Mouse (Mus musculus): ENCODE measurements around the gene BC049352. TPM values are rescaled to one million over a fixed set of nuclear protein-coding genes. Genes with fewer than 3 reads are reported as not detected.
A peak's percentile ranks its signal among the peaks of the same experiment; 100 is the strongest.

Gene BC049352
- polyA plus RNA-seq (2015; fragmentation: Nextera tagmentation; extraction: Ambion mirVana), result 0.57 and 0.82 TPM in 2 replicates

DNA sequence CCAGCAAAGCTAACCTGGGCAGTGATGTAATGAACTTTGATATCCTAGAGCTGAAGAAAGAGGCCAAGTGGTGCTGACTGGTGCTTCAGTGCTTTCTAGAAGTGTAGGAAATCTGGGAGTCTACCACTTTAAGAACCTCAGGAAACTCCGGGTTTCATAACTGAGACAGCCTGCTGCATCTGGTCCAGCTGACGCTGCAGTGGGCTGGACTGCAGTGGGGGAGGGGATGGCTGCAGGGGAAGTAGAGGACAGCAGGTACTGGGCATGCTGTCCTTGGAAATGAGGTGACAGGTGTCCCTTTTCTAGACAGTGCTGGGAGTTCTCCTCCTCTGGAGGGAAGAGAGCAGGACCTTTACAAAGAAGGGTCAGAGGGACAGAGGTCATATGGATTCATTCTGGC lies at the start of gene BC049352:
Gene BC049352 (plus strand): TSS at position 238 of the 400 bp plus-strand sequence.
- DNase-seq (ENCODE audit: low spot score), result no peak

DNA sequence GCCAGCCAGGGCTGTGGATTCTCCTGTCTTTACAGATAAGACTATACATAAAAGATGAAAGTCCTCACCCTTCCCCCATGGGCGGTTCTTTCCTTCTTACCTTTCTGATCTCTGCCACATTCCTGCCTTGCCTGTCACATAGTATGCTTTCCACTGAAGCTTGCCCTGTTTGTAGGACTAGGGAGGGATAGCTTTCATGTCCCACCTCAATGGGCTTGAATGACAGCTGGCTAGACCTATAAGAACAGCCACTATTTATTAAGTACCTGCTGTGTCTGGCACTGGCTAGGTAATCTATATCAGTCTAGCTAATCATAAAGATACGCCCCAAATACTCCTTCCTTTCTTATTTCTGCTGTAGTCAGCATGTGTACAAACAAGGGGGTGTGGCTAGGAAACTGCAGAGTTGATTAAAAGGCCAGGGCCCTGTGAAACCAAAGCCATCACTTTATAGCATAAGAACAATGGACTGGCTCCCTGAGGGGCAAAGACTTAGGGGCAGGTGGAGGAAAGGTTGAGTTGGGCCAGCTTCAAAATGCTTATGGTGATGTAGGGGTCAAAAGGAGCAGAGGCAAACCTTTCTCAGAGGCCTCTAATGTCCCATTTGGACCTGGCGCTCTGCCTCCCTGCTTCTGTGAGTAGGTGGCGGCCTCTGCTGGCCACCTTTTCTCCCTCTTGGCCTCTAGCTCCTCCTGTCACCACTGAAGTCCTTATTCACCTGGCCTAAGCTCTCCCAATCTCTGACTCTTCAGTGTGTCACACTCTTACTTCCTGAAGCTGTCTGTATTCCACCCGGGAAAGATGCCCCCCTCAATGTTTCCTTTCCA lies 48.1 kb upstream of the BC049352 start:
- peak; percentile 76 for DNase-seq (ENCODE audit: low spot score)

- no peak for DNase-seq (ENCODE audit: low spot score)
These were observed 45.2 kb upstream of the BC049352 start for GRCm38 (mm10) chr9:45136442-45137169.

DNA sequence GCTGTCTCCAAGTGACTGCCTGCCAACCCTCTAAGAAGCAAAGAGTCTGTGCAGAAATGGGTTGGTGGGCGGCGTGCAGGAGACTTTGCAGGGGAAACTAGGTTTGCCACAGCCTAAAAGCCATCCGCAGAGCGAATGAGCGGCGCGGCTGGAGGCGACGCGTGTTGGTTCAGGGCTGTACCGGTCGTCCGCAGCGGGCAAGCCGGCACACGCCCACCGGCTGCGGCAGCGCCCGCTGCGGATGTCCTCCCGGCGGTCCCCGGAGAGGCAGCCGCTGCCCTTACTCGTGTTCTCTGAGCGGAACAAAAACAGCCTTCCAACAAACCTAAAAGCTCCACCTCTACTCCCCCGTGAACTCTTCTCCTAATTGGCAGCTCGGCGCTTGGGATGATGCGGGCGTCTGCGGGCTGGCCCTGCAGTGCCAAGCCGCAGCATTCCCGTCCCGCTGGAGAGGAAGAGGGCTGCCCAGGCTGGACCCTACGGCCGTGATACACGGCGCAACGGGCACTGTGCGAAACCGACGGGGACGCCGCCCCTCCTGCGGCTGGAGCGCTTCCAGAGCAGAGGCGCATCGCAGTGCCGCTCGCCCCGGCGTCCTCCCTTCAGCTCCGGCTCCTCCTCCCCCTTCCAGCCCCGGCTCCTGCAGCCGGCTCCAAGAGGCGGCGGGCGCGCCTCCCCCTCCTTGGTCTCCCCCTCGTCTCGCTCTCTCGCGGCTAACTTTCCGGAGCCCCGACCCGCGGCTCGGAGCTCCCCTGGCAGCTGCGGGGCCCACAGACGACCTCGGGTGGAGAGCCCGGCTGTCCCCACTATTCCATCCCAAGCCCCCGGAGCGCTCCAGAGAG lies 43.4 kb upstream of the BC049352 start, which contains the start of gene Scn4b:
Gene Scn4b (plus strand): TSS at position 205 of the 842 bp plus-strand sequence.
- peak; percentile 48 for DNase-seq (ENCODE audit: low spot score)

DNA sequence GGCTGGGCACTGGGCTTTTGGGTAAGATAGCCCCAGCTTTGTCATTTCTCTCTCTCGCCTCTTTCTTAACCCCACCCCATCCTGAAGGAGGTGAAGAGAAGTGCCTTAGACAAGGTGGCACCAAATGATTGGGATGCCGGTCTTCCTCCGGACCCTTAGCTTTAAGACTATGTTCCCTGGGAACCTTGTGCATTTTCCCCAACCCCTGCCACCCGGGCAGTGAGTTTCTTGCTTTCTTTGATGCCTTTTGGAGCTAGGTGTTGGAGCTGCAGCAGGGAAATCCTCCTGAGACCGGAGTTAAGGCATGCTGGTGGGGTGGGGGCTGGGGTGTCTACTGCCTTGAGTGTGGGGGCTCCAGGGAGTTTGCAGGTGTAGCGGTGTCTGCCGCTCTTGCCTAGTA lies 42.7 kb upstream of the BC049352 start:
- DNase-seq (ENCODE audit: low spot score), result no peak

DNA sequence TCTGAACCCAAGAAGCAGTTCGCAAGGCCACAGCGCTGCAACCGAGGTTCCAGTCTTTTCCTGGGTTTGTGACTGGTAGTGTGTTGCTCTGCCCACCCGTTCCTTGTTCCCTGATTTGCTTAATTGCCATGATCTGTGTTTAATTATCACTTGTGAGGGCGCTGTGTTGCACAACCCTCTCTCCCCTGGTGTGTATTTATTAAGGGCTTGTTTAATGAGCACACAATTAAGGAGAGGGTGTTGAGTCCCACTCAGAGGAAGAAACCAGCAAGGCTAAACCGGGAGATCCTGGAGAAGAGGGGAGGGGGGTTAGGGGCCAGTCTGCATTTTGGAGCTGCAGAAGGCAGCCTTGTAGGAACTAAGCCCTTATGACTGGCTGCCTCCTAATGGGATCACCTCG lies 40.9 kb upstream of the BC049352 start:
- DNase-seq (ENCODE audit: low spot score), result no peak

DNA sequence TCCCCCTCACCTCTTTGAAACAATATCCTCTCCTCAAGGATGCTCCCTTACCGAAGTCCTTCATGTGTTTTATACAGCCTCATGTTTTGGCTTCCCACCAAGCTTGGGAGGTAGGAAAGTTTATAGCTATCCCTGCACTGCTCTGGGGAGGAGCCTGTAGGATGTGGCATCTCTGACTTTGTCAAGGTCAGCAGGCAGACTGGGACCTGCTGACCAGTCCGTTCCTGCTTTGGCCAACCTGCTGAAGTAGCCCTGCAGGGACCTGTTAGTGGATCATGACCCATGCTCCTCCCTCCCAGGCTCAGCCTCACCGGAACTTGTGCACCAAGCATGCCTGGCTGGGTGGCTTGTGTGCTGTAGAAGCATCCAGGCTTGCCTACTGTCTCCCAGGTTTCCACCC lies 39.1 kb upstream of the BC049352 start:
- DNase-seq (ENCODE audit: low spot score), result no peak

GRCm38 (mm10) chr9:45145533-45146266 lies 36.1 kb upstream of the BC049352 start:
- peak; percentile 39 for DNase-seq (ENCODE audit: low spot score)

- peak; percentile 87 for DNase-seq (ENCODE audit: low spot score)
These were observed 35.6 kb upstream of the BC049352 start for GRCm38 (mm10) chr9:45146267-45146597.

DNA sequence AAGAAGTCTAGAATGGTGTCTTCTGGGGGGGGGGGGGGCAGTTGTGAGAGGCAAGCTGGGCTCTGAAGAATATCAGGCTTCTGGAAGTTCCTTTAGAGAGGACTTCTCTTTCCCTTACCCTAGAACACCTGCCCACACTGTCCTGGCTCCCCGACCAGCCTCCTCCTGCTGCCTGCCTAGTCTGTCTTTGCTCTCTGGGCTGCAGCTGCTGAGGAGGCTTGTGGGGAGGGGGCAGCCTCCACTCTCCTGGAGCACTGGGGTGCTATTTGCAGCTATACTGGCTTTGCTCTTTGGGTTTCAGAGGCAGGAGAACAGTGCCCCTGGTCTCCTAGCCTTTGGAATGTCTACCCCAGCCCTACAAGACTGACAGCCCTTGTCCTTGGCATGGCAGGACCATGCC lies 30.9 kb upstream of the BC049352 start:
- DNase-seq (ENCODE audit: low spot score), result no peak

DNA sequence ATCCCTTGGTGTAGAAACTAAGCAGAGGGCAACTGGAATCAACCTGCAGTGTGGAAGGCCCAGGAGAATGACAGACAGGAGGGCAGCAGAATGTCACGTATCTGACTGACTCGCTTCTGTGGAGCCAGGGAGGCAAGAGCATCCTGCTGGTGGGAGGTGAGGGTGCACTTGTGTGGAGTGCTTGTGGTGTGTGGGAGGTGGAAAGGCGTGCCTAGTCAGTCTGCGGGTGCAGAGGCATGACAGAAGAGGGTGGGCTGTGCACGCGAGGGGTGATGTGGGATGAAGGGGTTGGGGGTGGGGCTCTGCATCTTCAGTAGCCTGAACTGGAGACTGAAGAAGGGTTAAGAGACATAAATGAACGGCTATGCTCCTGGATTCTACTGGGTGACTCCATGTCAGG lies 28.4 kb upstream of the BC049352 start:
- DNase-seq (ENCODE audit: low spot score), result peak; percentile 53

- DNase-seq (ENCODE audit: low spot score), result no peak
These were observed 13.9 kb upstream of the BC049352 start for GRCm38 (mm10) chr9:45167903-45168302.

GRCm38 (mm10) chr9:45170150-45170549 lies 11.7 kb upstream of the BC049352 start:
- DNase-seq (ENCODE audit: low spot score), result no peak

GRCm38 (mm10) chr9:45171073-45171610 lies 10.7 kb upstream of the BC049352 start:
- no peak for DNase-seq (ENCODE audit: low spot score)

GRCm38 (mm10) chr9:45173475-45173874 lies 8.3 kb upstream of the BC049352 start:
- DNase-seq (ENCODE audit: low spot score), result no peak

GRCm38 (mm10) chr9:45179282-45179681 lies 2.5 kb upstream of the BC049352 start:
- DNase-seq (ENCODE audit: low spot score), result peak; percentile 51

GRCm38 (mm10) chr9:45182521-45182920 lies 714 bp downstream of the BC049352 start:
- DNase-seq (ENCODE audit: low spot score), result peak; percentile 40

DNA sequence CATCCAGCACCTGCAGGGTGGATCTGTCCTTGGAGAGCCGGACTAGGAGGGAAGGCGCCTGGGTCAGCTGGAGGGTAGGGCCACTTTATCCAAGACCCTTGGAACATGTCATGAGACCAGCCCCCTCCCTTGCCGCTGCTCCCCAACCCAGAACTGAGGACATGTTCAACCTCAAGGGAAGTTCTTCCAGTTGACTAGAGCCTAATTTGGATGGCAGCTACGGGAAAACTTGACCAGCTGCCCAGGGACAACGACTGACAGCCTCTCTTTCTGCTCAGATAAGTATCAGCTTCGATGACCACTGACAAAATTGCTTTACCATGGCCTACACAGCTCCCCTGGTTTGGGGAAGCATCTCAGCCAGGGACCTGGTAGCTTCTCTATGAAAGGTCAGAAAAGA lies 1.5 kb downstream of the BC049352 start:
- DNase-seq (ENCODE audit: low spot score), result no peak

GRCm38 (mm10) chr9:45185250-45185649 lies 3.4 kb downstream of the BC049352 start:
- peak; percentile 66 for DNase-seq (ENCODE audit: low spot score)

Data from thymus, postnatal 0 days (tissue).